ENCODE assay signal across 9 mouse cellular contexts in genomic region chr7:62209117-62209700, GRCm38 (mm10).
DNase-seq lines count a peak whose midpoint lies in the region; ATAC-seq and TF ChIP-seq lines count a peak whose summit lies in the region.
"Had no signal": no experiment of that assay in that cellular context is flagged by ENCODE, and none has a peak within 500 bp of the region (broad histone marks: within the 10 kb centered on the region; RNA-seq: fewer than 3 reads in every experiment).

No protein-coding gene starts in this region.

- H3K9ac ChIP-seq in lung, embryonic 14.5 days = peak overlapping the region; percentile 38; the same call in 1 of the 2 replicates
- peak overlapping the region; percentile 58 for H3K9ac ChIP-seq in heart, embryonic 16.5 days (ENCODE audit: low read length)

- 24% methylated on average over 12 of the region's 12 CpGs for WGBS in lung, embryonic 14.5 days
- WGBS in heart, embryonic 16.5 days = 30% methylated on average over 12 of the region's 12 CpGs

- peak; percentile 83 for DNase-seq in lung, embryonic 14.5 days
- no peak for DNase-seq in lung, postnatal 36 days
- DNase-seq in cerebellum, postnatal 25 days = peak; percentile 51 to 63
- DNase-seq in left cerebral cortex, adult 18-20 months (ENCODE audit: low spot score in 2 of 2) = peak; percentile 40 to 42
- DNase-seq in neural tube, embryonic 10.5 days (ENCODE audit: extremely low spot score, low spot score) = peak; percentile 44
- no peak for DNase-seq in ovary, postnatal 10 days (ENCODE audit: low spot score)

- no peak overlapping the region for H3K27ac ChIP-seq in lung, embryonic 14.5 days (ENCODE audit: low read depth)
- H3K27ac ChIP-seq in heart, embryonic 16.5 days (ENCODE audit: low read length) = no peak overlapping the region
- H3K27ac ChIP-seq: macrophage had no signal

- H3K4me2 ChIP-seq in lung, embryonic 14.5 days = peak overlapping the region; percentile 46
- H3K4me2 ChIP-seq in heart, embryonic 16.5 days (ENCODE audit: low read depth, low read length) = peak overlapping the region; percentile 52

- H3K9me3 ChIP-seq in lung, embryonic 14.5 days (ENCODE audit: low read depth, low read length) = no peaks in the 10 kb centered on the region
- H3K9me3 ChIP-seq in heart, embryonic 16.5 days (replicated peaks; ENCODE audit: control insufficient read depth, low read length) = no peaks in the 10 kb centered on the region

- peak; percentile 91; the same call in 1 of the 2 replicates for ATAC-seq in lung, embryonic 14.5 days (ENCODE audit: insufficient read depth)
- ATAC-seq in heart, embryonic 16.5 days (replicated peaks; ENCODE audit: extremely low read depth, insufficient read depth, low FRiP score) = no peak; the same call in 1 of the 2 replicates
- ATAC-seq in megakaryocyte-erythroid progenitor cell, adult 5-6 weeks (replicated peaks; ENCODE audit: low FRiP score, low TSS enrichment, poor library complexity, severe bottlenecking) = no peak

- H3K4me3 ChIP-seq in lung, embryonic 14.5 days (ENCODE audit: low read depth, low read length) = peak overlapping the region; percentile 39
- H3K4me3 ChIP-seq in heart, embryonic 16.5 days (ENCODE audit: low read length) = peak overlapping the region; percentile 51

- H3K4me1 ChIP-seq in lung, embryonic 14.5 days (ENCODE audit: insufficient read depth) = no peaks in the 10 kb centered on the region
- H3K4me1 ChIP-seq in heart, embryonic 16.5 days (ENCODE audit: control insufficient read depth, insufficient read depth, low read length) = no peaks in the 10 kb centered on the region

- TF ChIP-seq CTCF in lung, embryonic 14.5 days (IDR thresholded peaks at IDR 0.05; ENCODE audit: low read depth) = peak; percentile 64

- no peaks in the 10 kb centered on the region for H3K27me3 ChIP-seq in lung, embryonic 14.5 days (ENCODE audit: insufficient read depth, low read length)
- H3K27me3 ChIP-seq in heart, embryonic 16.5 days (ENCODE audit: control insufficient read depth, insufficient read depth, low read length) = no peaks in the 10 kb centered on the region

- no peaks in the 10 kb centered on the region for H3K36me3 ChIP-seq in lung, embryonic 14.5 days (ENCODE audit: insufficient read depth)
- no peaks in the 10 kb centered on the region for H3K36me3 ChIP-seq in heart, embryonic 16.5 days (ENCODE audit: control insufficient read depth, insufficient read depth)

Comparison
In these comparisons a context has a peak if more than half of its experiments do, and no peak if none do; other contexts are left out.
1. DNase-seq: peak in lung, embryonic 14.5 days (single experiment), cerebellum, postnatal 25 days (2 of 2), left cerebral cortex, adult 18-20 months (2 of 2) and neural tube, embryonic 10.5 days (single experiment); none in lung, postnatal 36 days (single experiment) and ovary, postnatal 10 days (single experiment).